Mouse (Mus musculus) midbrain, embryonic 10.5 days (tissue): ENCODE data around the gene Tmod1. TPM values are rescaled to one million over a fixed set of nuclear protein-coding genes. Genes with fewer than 3 reads are reported as not detected.

Source experiments
- DNase-seq: peaks from one replicate; pipeline ENCODE4 v3.0.0-alpha.2; 2017; ENCODE audit warnings: low spot score
- H3K27ac ChIP-seq: fragments of 300-500 bp; sonication (generic); replicated peaks from 2 replicates; pipeline ENCODE4 v1.5.1; 2016; ENCODE audit warnings: mild to moderate bottlenecking
- H3K27me3 ChIP-seq: fragments of 300-500 bp; sonication (generic); 2 replicates; pipeline ENCODE4 v1.6.1; 2016; ENCODE audit warnings: low read depth, mild to moderate bottlenecking; ENCODE audit not compliant: poor library complexity, severe bottlenecking
- H3K36me3 ChIP-seq: fragments of 300-500 bp; sonication (generic); 2 replicates; pipeline ENCODE4 v1.6.1; 2016; ENCODE audit warnings: mild to moderate bottlenecking, moderate library complexity
- H3K4me1 ChIP-seq: fragments of 300-500 bp; sonication (generic); 2 replicates; pipeline ENCODE4 v1.6.1; 2016
- H3K4me3 ChIP-seq: fragments of 300-500 bp; sonication (generic); 2 replicates; pipeline ENCODE4 v1.5.1; 2016; ENCODE audit warnings: mild to moderate bottlenecking, moderate library complexity
- H3K9me3 ChIP-seq: fragments of 300-500 bp; sonication (generic); replicated peaks from 2 replicates; pipeline ENCODE4 v1.6.1; 2016; ENCODE audit warnings: mild to moderate bottlenecking
- WGBS: fragments of 180-500 bp; shearing (Covaris S2); methylation state at CpG from one replicate; pipeline ENCODE4 v1.1.7; 2016; 5-methylcytosine and 5-hydroxymethylcytosine counted together
- polyA plus RNA-seq: library from polyadenylated mRNA; unstranded; fragments of >200 nt; fragmentation: Nextera tagmentation; extraction: Ambion mirVana; gene quantifications from 2 replicates; pipeline ENCODE4 v1.2.1, GENCODE M21; 2016

Tmod1 gene
- polyA plus RNA-seq, 1 experiment from 2014 or later: 3.0 TPM

DNA sequence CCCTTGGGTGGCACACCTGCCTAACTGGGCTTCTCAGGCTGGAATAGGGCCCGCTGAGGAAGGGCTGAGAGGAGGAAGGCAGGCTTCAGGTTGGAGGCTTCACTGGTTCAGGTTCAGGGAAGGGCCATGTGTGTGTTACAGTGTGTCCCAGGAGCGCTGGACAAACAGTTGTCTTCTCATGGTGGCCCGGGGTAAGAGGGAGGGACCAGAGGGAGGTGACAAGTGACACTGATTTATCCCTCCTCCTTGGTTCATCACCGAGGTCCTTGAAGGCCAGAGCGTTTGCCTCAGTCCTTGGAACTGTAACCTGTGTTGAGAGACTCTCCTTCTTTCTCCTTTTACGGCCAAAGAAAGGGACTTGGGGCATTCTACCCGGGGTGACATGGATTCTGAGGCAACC, 61.8 kb downstream of the Tmod1 start:
- H3K9me3 ChIP-seq: no peaks in the 10 kb centered on the region
- H3K36me3 ChIP-seq: no peaks in the 10 kb centered on the region
- 78% methylated on average over 7 of the region's 7 CpGs for WGBS
- peak overlapping the region; percentile 47 for H3K27ac ChIP-seq
- no peak overlapping the region for H3K4me3 ChIP-seq
- no peaks in the 10 kb centered on the region for H3K27me3 ChIP-seq
- H3K4me1 ChIP-seq: peaks cover 14% of the 10 kb centered on the region
- DNase-seq: no peak

DNA sequence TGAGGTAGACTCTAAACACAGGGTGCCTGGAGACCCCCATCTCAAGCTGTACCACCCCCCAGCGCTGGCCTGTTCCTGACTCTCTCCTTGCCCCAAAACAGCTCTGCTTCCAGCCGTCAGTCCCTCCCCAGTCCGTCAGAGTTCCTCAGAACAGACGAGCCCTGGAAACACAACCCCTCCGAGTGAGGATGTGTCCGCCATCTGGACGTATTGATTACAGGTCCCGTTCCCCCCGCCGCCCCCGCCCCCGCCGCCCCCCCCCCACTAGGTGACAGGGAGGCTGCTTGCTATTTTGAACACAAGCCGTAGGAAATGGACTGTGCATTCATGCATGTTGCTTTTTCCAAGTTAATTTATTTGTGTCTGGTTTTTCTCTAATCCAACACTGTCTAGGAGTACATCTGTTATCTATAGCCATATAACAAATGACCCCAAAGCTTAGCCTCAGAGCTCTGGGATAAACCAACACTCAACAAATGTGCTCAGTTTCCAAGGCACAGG, 62.5 kb downstream of the Tmod1 start:
- 51% methylated on average over 14 of the region's 14 CpGs for WGBS
- H3K9me3 ChIP-seq: no peaks in the 10 kb centered on the region
- no peaks in the 10 kb centered on the region for H3K36me3 ChIP-seq
- no peak for DNase-seq
- H3K4me1 ChIP-seq: peaks cover 14% of the 10 kb centered on the region
- peak overlapping the region; percentile 47 for H3K27ac ChIP-seq
- H3K4me3 ChIP-seq: no peak overlapping the region
- H3K27me3 ChIP-seq: no peaks in the 10 kb centered on the region

DNA sequence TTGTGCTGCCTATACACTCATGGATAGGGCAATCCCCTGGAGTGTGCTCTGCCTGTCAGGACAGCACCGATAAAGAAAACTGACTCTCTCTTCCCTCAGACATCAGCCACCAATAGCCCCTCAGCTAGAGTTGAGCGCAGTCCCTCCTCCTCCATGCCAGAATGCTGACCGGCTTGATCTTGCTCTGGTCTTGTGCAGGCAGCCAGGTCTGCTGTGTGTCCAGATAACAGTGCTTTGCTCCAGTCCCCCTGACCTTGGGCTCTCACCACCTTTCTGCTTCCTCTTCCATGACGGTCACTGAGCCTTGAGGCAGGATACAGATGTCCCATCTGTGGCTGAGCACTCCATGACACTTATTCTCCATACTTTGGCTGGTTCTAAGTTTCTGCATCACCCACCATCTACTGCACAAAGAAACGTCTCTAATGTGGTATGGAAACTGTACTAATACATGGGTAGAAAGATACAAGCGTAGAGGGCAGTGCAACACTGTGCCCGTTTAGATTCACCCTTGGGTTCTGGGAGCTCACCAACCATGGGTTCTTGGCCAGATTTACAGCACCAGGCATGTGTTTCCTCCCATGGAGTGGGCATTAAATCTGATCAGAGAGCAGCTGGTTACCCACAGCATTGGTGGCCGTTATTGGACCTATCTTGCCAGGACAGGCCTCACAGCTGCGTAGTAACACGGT, 63.5 kb downstream of the Tmod1 start:
- H3K27ac ChIP-seq: no peak overlapping the region

DNA sequence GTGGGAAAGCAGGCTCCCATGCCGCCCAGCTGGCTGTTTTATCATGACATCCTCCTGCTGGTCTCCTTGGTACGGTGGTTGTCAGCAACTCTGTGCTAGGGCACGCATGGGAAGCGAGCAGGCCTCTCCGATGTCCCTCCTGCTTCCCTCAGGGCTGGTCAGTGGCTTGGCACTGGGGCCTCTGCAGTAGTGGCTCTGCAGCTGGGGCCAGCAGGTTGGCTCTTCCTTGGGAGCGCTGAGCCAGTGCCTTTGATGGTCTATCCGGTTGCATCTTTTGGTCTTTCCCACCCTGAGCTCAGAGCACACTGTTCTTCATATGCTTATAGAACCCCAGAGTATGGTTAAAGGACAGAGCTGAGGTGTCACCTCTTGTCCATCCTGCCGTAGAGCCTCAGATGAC, 71.3 kb downstream of the Tmod1 start:
- H3K27ac ChIP-seq: no peak overlapping the region
- no peaks in the 10 kb centered on the region for H3K4me1 ChIP-seq
- no peaks in the 10 kb centered on the region for H3K27me3 ChIP-seq
- H3K9me3 ChIP-seq: no peaks in the 10 kb centered on the region
- 92% methylated on average over 8 of the region's 8 CpGs for WGBS
- DNase-seq: no peak
- peaks cover 20% of the 10 kb centered on the region for H3K36me3 ChIP-seq
- H3K4me3 ChIP-seq: no peak overlapping the region

More for the DNA sequence above, 63.5 kb downstream of the Tmod1 start:
- Histone ChIP-seq H3K4me1 (peaks cover 14% of the 10 kb centered on the region), H3K9me3 (no peaks in the 10 kb centered on the region), H3K4me3 (no peak overlapping the region), H3K36me3 (no peaks in the 10 kb centered on the region), H3K27me3 (no peaks in the 10 kb centered on the region)
- no peak for DNase-seq
- 90% methylated on average over 10 of the region's 10 CpGs for WGBS

DNA sequence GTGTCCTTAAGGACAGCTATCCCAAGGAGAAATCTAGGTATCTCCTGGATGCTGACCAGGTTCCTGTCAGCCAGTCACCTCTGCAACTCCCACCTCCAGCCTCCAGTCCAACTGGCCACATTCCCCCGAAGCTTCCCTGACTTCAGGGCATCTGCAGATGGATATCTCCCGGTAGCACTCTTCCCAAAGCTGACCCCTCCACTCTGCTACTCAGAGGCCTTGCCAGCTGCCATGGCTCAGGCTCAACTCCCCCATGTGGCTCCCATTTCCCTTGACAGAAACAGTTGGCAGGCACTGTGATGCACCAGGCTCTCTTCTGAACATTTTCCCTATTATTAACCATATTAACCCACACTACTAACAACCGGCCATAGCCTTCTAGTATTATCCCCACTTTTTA, 72.6 kb downstream of the Tmod1 start:
- WGBS: 87% methylated on average over 3 of the region's 3 CpGs
- no peak overlapping the region for H3K4me3 ChIP-seq

DNA sequence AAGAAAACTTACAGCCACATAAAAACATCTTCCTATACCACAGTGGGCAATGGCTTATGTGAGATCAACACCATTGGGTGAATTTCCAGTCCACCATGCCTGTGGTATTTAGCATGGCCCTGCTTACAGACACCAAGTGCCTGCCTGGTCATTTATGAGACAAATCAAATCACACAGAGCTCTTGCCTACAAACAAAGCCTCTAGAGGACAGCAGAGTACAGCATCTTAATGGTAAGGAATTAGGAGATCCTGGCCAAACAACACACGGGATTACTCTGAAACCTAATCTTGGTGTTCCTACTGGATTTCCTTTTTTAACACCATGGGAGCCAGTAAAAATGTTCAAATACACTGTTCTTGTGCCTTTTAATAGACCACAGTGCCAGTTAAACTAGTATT, 76.6 kb downstream of the Tmod1 start:
- Histone ChIP-seq H3K36me3 (peaks cover 73% of the 10 kb centered on the region), H3K9me3 (no peaks in the 10 kb centered on the region), H3K27ac (no peak overlapping the region), H3K27me3 (no peaks in the 10 kb centered on the region), H3K4me3 (no peak overlapping the region), H3K4me1 (no peaks in the 10 kb centered on the region)
- DNase-seq: no peak
- 86% methylated on average over 1 of the region's 1 CpGs for WGBS

More for the DNA sequence above, 72.6 kb downstream of the Tmod1 start:
- Histone ChIP-seq H3K9me3 (no peaks in the 10 kb centered on the region), H3K4me1 (no peaks in the 10 kb centered on the region), H3K27ac (no peak overlapping the region), H3K27me3 (no peaks in the 10 kb centered on the region), H3K36me3 (peaks cover 33% of the 10 kb centered on the region)
- DNase-seq: no peak

DNA sequence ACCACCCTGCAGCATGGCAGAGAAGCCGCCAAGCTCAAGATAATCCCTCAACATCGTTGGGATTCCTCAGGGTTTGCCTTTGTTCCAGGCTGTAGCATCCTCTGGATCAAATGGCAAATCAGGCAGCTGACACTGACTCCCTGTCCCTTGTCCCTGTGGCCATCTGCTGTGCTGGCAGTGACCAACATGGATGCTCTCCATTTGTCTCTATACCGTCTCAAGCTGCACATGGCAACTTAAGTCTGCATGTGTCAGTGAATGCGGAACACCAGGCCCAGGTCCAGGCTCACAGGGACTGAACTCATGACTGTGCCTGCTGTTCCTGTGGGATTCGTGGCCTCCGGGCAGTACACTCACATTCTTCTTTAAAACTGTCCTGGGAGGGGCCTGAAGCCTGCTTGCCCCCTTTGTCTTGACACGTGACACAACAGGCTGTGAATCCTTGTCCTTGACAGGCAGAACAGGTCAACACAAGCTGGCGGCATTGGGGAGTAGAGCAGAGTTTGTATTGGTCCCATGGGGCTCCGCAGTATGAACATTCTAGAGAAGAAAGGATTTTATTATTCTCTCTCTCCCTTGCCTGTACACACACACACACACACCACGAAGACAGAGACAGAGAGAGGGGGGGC, 77.9 kb downstream of the Tmod1 start:
- H3K27me3 ChIP-seq: no peaks in the 10 kb centered on the region
- peaks cover 86% of the 10 kb centered on the region for H3K36me3 ChIP-seq
- no peaks in the 10 kb centered on the region for H3K4me1 ChIP-seq
- WGBS: 92% methylated on average over 10 of the region's 10 CpGs
- H3K9me3 ChIP-seq: no peaks in the 10 kb centered on the region
- no peak overlapping the region for H3K27ac ChIP-seq
- H3K4me3 ChIP-seq: no peak overlapping the region
- DNase-seq: no peak

DNA sequence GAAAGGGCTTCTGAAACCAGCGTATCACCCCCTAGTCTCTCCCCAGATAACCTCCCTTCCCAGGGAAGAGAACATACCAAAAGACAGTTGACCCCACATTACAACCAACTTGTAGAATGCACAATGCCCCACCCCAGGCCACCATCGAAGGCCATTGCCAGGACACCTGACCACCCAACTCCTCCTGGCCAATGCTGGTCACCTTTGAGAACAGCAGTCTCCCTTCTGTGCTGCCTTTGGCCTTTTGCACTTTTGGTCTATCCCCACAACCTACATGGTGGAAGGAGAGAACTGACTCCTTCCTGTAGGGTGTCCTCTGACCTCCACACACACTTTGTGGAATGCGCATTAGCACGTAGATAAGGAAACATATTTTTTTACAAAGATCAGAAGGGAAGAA, 78.8 kb downstream of the Tmod1 start:
- peaks cover 95% of the 10 kb centered on the region for H3K36me3 ChIP-seq
- H3K27ac ChIP-seq: no peak overlapping the region
- no peaks in the 10 kb centered on the region for H3K4me1 ChIP-seq
- no peak for DNase-seq
- H3K27me3 ChIP-seq: no peaks in the 10 kb centered on the region
- H3K4me3 ChIP-seq: no peak overlapping the region
- no peaks in the 10 kb centered on the region for H3K9me3 ChIP-seq
- WGBS: 97% methylated on average over 4 of the region's 4 CpGs

DNA sequence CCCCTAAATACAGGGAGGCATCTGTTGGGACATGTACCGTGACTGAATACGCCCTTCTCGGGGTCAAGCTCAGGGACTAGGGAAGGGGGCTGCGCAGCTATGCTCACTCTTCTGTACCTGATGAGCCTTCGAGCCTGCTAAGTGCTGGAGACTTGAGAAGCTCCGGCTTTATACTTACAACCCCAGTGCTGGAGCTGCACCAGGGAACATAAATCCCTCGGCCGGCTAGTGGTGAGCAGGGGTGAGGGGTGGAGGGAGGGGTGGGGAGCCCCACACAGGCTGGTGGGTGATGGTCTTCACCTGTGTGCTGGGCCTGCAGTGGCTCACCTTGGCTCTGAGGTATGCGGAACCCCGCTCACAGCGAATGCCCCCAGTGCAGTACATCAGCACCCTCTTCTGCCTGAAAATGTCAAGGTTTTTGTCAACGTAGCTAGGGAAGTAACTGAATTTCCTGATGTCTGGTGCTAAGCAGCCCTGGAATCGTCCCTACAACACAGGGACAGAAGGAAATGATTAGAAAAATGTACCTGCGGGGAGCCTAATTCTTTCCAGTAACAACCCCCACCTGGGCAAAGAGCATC, 80.9 kb downstream of the Tmod1 start:
- DNase-seq: no peak
- no peaks in the 10 kb centered on the region for H3K27me3 ChIP-seq
- 94% methylated on average over 14 of the region's 14 CpGs for WGBS
- H3K36me3 ChIP-seq: peaks cover 99% of the 10 kb centered on the region
- no peaks in the 10 kb centered on the region for H3K9me3 ChIP-seq
- H3K4me1 ChIP-seq: no peaks in the 10 kb centered on the region
- no peak overlapping the region for H3K4me3 ChIP-seq
- no peak overlapping the region for H3K27ac ChIP-seq

DNA sequence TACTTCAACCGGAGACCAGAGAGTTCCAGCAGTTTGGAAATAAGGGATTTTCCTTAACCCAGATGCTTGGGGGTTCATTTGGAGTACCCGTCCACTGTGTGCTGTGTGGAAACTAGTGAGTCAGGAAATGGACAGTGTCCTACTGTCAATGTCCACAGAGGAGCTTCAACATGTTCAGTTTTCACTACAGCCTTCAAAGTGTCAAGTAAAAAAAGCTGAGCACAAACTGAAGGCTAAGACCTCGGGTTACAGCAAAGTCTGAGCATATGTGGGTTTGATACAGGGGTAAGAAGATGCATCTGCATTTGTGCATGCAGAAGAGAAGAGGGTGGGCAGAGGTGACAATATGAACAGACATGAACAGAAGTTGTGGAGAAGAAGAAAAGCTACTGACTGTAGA, 82.0 kb downstream of the Tmod1 start:
- H3K27ac ChIP-seq: no peak overlapping the region
- H3K9me3 ChIP-seq: no peaks in the 10 kb centered on the region
- H3K4me3 ChIP-seq: no peak overlapping the region
- 89% methylated on average over 3 of the region's 3 CpGs for WGBS
- H3K36me3 ChIP-seq: peaks cover 100% of the 10 kb centered on the region
- no peaks in the 10 kb centered on the region for H3K27me3 ChIP-seq
- DNase-seq: no peak
- no peaks in the 10 kb centered on the region for H3K4me1 ChIP-seq

DNA sequence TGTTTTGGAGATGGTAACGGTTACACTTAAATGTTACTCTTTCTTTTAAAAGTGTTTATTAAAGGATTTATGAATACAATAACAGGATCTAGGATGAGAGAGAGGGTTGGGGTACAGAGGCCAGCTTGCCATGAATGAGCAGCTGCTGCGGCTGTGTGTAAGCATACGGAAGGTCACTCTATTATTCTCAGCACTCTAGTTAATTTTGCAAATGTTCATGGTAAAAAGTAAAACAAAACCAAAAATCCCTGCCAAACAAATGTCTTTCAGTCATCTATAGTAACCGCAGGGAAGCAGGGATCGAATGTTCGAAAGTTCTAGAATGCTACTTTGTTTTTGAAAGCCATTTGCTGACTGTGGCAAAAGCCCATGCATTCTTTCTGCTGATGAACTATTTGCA, 84.6 kb downstream of the Tmod1 start:
- H3K9me3 ChIP-seq: no peaks in the 10 kb centered on the region
- H3K4me3 ChIP-seq: no peak overlapping the region
- WGBS: 95% methylated on average over 6 of the region's 6 CpGs
- no peak overlapping the region for H3K27ac ChIP-seq
- H3K4me1 ChIP-seq: no peaks in the 10 kb centered on the region
- DNase-seq: no peak
- peaks cover 96% of the 10 kb centered on the region for H3K36me3 ChIP-seq
- no peaks in the 10 kb centered on the region for H3K27me3 ChIP-seq

DNA sequence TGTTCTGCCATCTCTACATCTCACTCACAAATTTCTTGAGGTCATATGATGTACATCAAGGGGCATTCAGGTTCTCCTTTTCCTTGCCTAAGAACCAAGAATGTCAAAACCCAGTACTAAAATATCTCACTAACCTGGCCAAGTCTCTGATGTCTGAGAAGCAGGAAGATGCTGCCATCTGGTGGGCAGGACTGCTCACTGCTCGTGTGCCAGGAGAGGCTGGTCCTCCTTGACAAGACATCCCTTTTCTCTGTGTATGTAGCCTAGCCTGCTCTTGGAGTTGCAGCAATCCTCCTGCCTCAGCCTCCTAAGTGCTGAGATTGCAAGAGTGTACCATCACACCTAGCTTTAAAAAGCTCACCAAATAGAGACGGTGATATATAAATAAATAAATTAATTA, 87.8 kb downstream of the Tmod1 start:
- Histone ChIP-seq H3K4me1 (no peaks in the 10 kb centered on the region), H3K4me3 (no peak overlapping the region), H3K9me3 (no peaks in the 10 kb centered on the region), H3K27me3 (no peaks in the 10 kb centered on the region), H3K36me3 (peaks cover 94% of the 10 kb centered on the region), H3K27ac (no peak overlapping the region)
- WGBS: 56% methylated on average over 2 of the region's 2 CpGs
- DNase-seq: peak; percentile 61

DNA sequence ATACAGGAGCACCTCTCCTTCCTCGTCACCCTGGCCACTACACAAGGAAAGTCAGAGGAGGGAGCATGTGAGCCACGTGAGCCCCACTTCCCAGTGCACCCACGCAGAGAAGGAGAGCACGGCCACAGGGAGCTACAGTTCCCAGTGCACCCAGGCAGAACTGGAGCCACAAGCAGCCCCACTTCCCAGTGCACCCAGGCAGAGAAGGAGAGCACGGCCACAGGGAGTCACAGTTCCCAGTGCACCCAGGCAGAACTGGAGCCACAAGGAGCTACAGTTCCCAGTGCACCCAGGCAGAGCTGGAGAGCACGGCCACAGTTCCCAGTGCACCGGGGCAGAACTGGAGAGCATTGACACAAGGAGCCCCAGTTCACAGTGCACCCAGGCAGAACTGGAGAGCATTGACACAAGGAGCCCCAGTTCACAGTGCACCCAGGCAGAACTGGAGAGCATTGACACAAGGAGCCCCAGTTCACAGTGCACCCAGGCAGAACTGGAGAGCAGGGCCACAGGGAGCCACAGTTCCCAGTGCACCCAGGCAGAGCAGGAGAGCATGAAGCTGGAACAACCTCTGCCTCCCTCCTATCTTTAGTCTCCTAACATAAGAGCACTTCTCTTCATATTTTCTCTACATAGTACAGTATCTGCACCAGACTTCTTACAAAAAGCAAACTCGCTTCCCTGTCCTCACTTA, 90.7 kb downstream of the Tmod1 start:
- no peak for DNase-seq
- Histone ChIP-seq H3K36me3 (peaks cover 94% of the 10 kb centered on the region), H3K9me3 (no peaks in the 10 kb centered on the region), H3K27ac (no peak overlapping the region), H3K4me1 (no peaks in the 10 kb centered on the region), H3K4me3 (no peak overlapping the region), H3K27me3 (no peaks in the 10 kb centered on the region)
- 83% methylated on average over 8 of the region's 8 CpGs for WGBS
